Mouse (Mus musculus) liver, postnatal 0 days (tissue): ENCODE results near the gene Xylt1. TPM values are rescaled to one million over a fixed set of nuclear protein-coding genes. Genes with fewer than 3 reads are reported as not detected.

ENCODE experiments used
- ATAC-seq: fragments of 200-750 bp; cut with Nextera tagmentation; 2 replicates; pipeline ENCODE4 v1.8.0; 2017; ENCODE audit warnings: mild to moderate bottlenecking, moderate library complexity
- DNase-seq: peaks from one replicate; pipeline ENCODE4 v3.0.0-alpha.2; 2016
- H3K27ac ChIP-seq: fragments of 300-500 bp; sonication (generic); 2 replicates; pipeline ENCODE4 v1.5.1; 2014; ENCODE audit warnings: antibody characterized with exemption, moderate library complexity, mild to moderate bottlenecking, low read depth
- H3K27me3 ChIP-seq: fragments of 300-500 bp; sonication (generic); 2 replicates; pipeline ENCODE4 v1.6.1; 2014; ENCODE audit warnings: low read length, control low read depth, mixed read lengths; ENCODE audit not compliant: insufficient read depth
- H3K36me3 ChIP-seq: fragments of 300-500 bp; sonication (generic); replicated peaks from 2 replicates; pipeline ENCODE4 v1.6.1; 2014; ENCODE audit warnings: mild to moderate bottlenecking, control low read depth, low read length, moderate library complexity, mixed read lengths; ENCODE audit not compliant: insufficient read depth
- H3K4me1 ChIP-seq: fragments of 300-500 bp; sonication (generic); 2 replicates; pipeline ENCODE4 v1.6.1; 2014; ENCODE audit warnings: antibody characterized with exemption, mild to moderate bottlenecking, control low read depth; ENCODE audit not compliant: insufficient read depth
- H3K4me2 ChIP-seq: fragments of 300-500 bp; sonication (generic); 2 replicates; pipeline ENCODE4 v1.6.1; 2014; ENCODE audit warnings: low read depth, mild to moderate bottlenecking, low read length, moderate library complexity, mixed read lengths
- H3K4me3 ChIP-seq: fragments of 300-500 bp; sonication (generic); 2 replicates; pipeline ENCODE4 v1.5.1; 2014; ENCODE audit warnings: low read depth, low read length
- H3K9ac ChIP-seq: fragments of 300-500 bp; sonication (generic); replicated peaks from 2 replicates; pipeline ENCODE4 v1.6.1; 2014; ENCODE audit warnings: mild to moderate bottlenecking, moderate library complexity
- H3K9me3 ChIP-seq: fragments of 300-500 bp; sonication (generic); 2 replicates; pipeline ENCODE4 v1.6.1; 2016; ENCODE audit warnings: mild to moderate bottlenecking, control low read depth, low read length, mixed read lengths
- CTCF ChIP-seq: sonication (generic); IDR thresholded peaks from 2 replicates; pipeline ENCODE4 v1.5.1; 2016; ENCODE audit warnings: antibody characterized with exemption, low read depth
- EP300 ChIP-seq: IDR thresholded peaks from 2 replicates; pipeline ENCODE4 v1.6.1; 2016; ENCODE audit warnings: antibody characterized with exemption, low read depth, mild to moderate bottlenecking
- WGBS: fragments of 180-500 bp; shearing (Covaris S2); extraction: QIAGEN DNeasy Blood & Tissue Kit; methylation state at CpG from one replicate; pipeline ENCODE4 v1.1.7; 2014; ENCODE audit not compliant: insufficient replicate concordance; 5-methylcytosine and 5-hydroxymethylcytosine counted together
- polyA plus RNA-seq: library from polyadenylated mRNA; unstranded; fragments of >200 nt; fragmentation: Nextera tagmentation; extraction: Ambion mirVana; gene quantifications from 2 replicates; pipeline ENCODE4 v1.2.1, GENCODE M21; 2015

Xylt1 gene
- polyA plus RNA-seq, 1 experiment from 2014 or later = 0.31 TPM

- no peak for ATAC-seq
- Histone ChIP-seq H3K4me3 (no peak overlapping the region), H3K9ac (no peak overlapping the region), H3K27me3 (no peaks in the 10 kb centered on the region), H3K4me2 (no peak overlapping the region), H3K36me3 (no peaks in the 10 kb centered on the region), H3K9me3 (no peaks in the 10 kb centered on the region), H3K27ac (no peak overlapping the region), H3K4me1 (no peaks in the 10 kb centered on the region)
- TF ChIP-seq CTCF (no peak), EP300 (no peak)
- DNase-seq = no peak
- 64% methylated on average over 6 of the region's 6 CpGs for WGBS
Measured at GRCm38 (mm10) chr7:117587234-117587929, 206.6 kb downstream of the Xylt1 start.

GRCm38 (mm10) chr7:117588426-117588825 is 207.6 kb downstream of the Xylt1 start:
- H3K4me1 ChIP-seq = no peaks in the 10 kb centered on the region
- H3K4me2 ChIP-seq = no peak overlapping the region
- no peak overlapping the region for H3K27ac ChIP-seq
- no peak overlapping the region for H3K9ac ChIP-seq
- no peaks in the 10 kb centered on the region for H3K27me3 ChIP-seq
- WGBS = 64% methylated on average over 1 of the region's 1 CpGs
- ATAC-seq (no peak), DNase-seq (no peak)
- no peaks in the 10 kb centered on the region for H3K36me3 ChIP-seq
- H3K4me3 ChIP-seq = no peak overlapping the region
- H3K9me3 ChIP-seq = no peaks in the 10 kb centered on the region
- TF ChIP-seq CTCF = no peak
- TF ChIP-seq EP300 = no peak

- no peak overlapping the region for H3K27ac ChIP-seq
- H3K27me3 ChIP-seq = no peaks in the 10 kb centered on the region
- H3K4me3 ChIP-seq = no peak overlapping the region
- no peak overlapping the region for H3K9ac ChIP-seq
- no peaks in the 10 kb centered on the region for H3K9me3 ChIP-seq
- TF ChIP-seq CTCF (no peak), EP300 (no peak)
- 74% methylated on average over 2 of the region's 2 CpGs for WGBS
- DNase-seq (no peak), ATAC-seq (no peak)
- H3K36me3 ChIP-seq = no peaks in the 10 kb centered on the region
- H3K4me2 ChIP-seq = no peak overlapping the region
- H3K4me1 ChIP-seq = no peaks in the 10 kb centered on the region
Measured at GRCm38 (mm10) chr7:117589359-117589758, 208.6 kb downstream of the Xylt1 start.

GRCm38 (mm10) chr7:117589820-117590219 is 209.0 kb downstream of the Xylt1 start:
- Histone ChIP-seq H3K4me1 (no peaks in the 10 kb centered on the region), H3K4me2 (no peak overlapping the region), H3K4me3 (no peak overlapping the region), H3K9me3 (no peaks in the 10 kb centered on the region), H3K27ac (no peak overlapping the region), H3K36me3 (no peaks in the 10 kb centered on the region), H3K9ac (no peak overlapping the region), H3K27me3 (no peaks in the 10 kb centered on the region)
- ATAC-seq (no peak), DNase-seq (no peak)
- 71% methylated on average over 4 of the region's 4 CpGs for WGBS
- TF ChIP-seq EP300 = no peak
- TF ChIP-seq CTCF = no peak

GRCm38 (mm10) chr7:117594191-117594590 is 213.4 kb downstream of the Xylt1 start:
- ATAC-seq (no peak), DNase-seq (no peak)
- Histone ChIP-seq H3K9ac (no peak overlapping the region), H3K27me3 (no peaks in the 10 kb centered on the region), H3K9me3 (no peaks in the 10 kb centered on the region), H3K36me3 (no peaks in the 10 kb centered on the region), H3K4me1 (no peaks in the 10 kb centered on the region), H3K4me2 (no peak overlapping the region), H3K27ac (no peak overlapping the region), H3K4me3 (no peak overlapping the region)
- TF ChIP-seq EP300 (no peak), CTCF (no peak)
- 65% methylated on average over 2 of the region's 2 CpGs for WGBS

- TF ChIP-seq EP300 (no peak), CTCF (no peak)
- WGBS = 79% methylated on average over 12 of the region's 12 CpGs
- DNase-seq (no peak), ATAC-seq (no peak)
- H3K27me3 ChIP-seq = no peaks in the 10 kb centered on the region
- no peak overlapping the region for H3K9ac ChIP-seq
- H3K27ac ChIP-seq = no peak overlapping the region
- no peaks in the 10 kb centered on the region for H3K4me1 ChIP-seq
- no peaks in the 10 kb centered on the region for H3K36me3 ChIP-seq
- H3K4me2 ChIP-seq = no peak overlapping the region
- no peak overlapping the region for H3K4me3 ChIP-seq
- no peaks in the 10 kb centered on the region for H3K9me3 ChIP-seq
Measured at GRCm38 (mm10) chr7:117595029-117595695, 214.4 kb downstream of the Xylt1 start.
